Mouse (Mus musculus): ENCODE measurements around the gene 4930469K13Rik.
"Not testable (repeated sequence)": the region's sequence is repeated elsewhere in the genome, so short reads cannot be mapped to it uniquely, and the experiment has no call there.

The 4930469K13Rik gene

GRCm38 (mm10) chr11:34098422-34098821, at the start of gene 4930469K13Rik:
Gene 4930469K13Rik, minus strand, starts transcription at chr11:34098554.
- DNase-seq (ENCODE audit: low spot score): peak; percentile 9

DNA sequence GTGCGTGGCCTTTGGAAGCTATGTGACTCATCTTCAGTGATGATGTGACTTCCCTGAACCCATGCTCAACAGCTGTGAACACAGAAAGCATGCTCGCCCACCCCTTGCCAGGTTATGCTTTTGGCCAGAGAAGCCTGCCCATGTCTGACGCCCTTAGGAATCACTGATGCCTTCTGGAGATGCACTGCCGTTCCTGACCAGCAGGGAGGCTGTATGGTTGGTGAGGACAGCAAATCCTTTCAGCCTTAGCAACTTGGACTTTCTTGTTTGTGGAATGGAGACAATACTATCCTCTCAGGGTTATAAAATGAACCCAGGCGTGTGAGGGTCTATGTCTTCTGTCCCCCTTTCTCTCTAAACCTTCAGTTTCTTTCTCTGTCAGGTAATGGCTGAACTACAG, 48.6 kb upstream of the 4930469K13Rik start:
- no peak for DNase-seq (ENCODE audit: low spot score)

DNA sequence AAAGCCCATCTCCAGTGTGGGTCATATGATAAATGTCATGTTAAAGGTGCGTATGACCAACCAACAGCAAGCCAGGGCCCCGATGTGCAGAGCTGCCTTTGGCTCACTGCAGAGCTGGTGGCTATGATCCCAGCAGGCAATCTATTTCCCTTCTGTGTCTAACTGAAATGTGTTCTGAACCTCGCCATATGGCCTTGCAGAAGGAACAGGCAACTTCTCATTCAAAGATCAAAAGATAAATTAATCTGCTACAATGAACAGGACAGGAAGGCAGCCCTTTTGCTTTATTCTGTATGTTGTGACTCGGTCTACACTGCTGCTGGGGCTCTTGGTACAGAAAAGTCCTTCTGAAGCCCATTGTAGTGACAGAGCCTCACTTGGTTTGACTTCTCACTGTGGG, 46.1 kb upstream of the 4930469K13Rik start:
- DNase-seq (ENCODE audit: low spot score): no peak

GRCm38 (mm10) chr11:34143984-34144383, 45.6 kb upstream of the 4930469K13Rik start:
- DNase-seq (ENCODE audit: low spot score): no peak

DNA sequence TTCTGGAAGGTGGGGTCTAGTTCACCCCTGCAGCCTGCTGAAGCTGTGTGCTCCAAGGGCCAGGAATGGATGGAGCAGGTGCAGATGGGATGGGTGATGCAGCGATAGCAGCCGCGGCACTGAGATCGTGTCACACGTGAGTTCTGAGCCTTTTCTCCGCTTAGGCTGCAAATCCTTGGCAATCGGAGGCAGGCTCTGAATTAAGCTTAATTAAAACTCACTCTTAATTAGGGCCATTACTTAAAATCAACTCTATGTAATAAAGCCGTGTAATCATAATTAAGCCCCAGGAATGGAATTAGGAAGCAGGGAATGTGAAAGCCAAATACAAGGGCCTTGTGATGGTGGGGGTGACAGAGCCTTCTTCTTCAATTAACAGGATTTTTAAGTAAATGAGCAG, 40.9 kb upstream of the 4930469K13Rik start:
- DNase-seq (ENCODE audit: low spot score): no peak

DNA sequence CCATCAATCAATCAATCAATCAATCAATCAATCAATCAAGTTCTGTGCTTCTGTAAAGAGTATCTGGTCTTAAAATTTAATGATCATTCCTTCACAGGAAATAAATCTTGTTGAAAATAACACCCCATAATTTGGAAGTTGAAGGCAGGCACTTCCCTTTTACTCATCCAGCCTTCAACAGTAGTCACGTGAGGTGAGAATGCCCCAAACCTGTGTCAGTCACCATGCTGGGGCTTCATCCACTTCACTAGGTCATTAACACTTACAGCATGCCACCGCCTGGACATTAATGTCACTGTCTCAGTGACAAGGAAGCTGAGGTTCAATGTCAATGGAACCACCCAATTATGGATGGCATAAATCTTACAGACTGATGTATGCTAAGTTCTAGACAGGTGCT, 30.1 kb upstream of the 4930469K13Rik start:
- DNase-seq (ENCODE audit: low spot score): no peak

GRCm38 (mm10) chr11:34125727-34126126, 27.4 kb upstream of the 4930469K13Rik start:
- not testable (repeated sequence) for DNase-seq (ENCODE audit: low spot score)

- DNase-seq (ENCODE audit: low spot score): no peak
Observed at GRCm38 (mm10) chr11:34124852-34125251, 26.5 kb upstream of the 4930469K13Rik start.

DNA sequence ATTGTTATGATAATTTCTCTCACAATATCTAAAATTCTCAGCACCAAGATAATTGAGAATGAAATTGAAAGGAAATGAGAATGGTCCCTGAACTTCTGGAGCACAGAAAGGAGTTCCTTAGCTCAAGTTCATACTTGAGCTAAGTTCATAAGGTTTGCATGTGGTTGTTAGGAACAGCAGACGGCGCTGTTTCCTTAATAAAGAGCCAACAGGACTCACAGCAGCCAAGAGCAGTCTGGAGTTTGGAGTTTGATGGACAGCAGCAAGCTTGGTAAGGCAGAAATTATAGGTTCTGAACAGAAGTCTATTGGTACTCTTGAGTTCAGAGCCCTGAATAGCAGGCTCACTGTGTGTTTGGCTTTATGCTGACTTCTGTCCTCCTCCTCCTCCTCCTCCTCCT, 24.8 kb upstream of the 4930469K13Rik start:
- peak; percentile 54 for DNase-seq (ENCODE audit: low spot score)

DNA sequence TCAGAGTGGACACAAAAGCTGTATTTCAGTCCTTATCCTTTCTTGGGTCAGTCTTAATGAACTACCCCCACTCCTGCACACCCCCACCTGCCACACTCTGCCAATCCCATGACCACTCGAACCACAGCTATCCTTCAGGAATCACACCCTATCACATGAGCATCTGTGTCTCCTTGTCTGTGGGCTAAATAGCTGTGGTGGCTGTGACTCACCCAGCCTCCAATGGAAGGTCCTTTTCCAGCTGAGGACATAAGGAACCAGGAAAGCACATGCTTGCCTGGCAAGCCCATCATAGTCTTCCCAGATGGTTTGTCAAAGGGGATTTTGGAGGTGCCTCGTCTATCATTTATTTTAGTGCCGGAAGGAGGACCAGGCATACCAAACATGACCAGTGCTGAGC, 20.0 kb upstream of the 4930469K13Rik start:
- DNase-seq (ENCODE audit: low spot score): no peak

- DNase-seq (ENCODE audit: low spot score): no peak
Observed at GRCm38 (mm10) chr11:34117581-34117980, 19.2 kb upstream of the 4930469K13Rik start.

DNA sequence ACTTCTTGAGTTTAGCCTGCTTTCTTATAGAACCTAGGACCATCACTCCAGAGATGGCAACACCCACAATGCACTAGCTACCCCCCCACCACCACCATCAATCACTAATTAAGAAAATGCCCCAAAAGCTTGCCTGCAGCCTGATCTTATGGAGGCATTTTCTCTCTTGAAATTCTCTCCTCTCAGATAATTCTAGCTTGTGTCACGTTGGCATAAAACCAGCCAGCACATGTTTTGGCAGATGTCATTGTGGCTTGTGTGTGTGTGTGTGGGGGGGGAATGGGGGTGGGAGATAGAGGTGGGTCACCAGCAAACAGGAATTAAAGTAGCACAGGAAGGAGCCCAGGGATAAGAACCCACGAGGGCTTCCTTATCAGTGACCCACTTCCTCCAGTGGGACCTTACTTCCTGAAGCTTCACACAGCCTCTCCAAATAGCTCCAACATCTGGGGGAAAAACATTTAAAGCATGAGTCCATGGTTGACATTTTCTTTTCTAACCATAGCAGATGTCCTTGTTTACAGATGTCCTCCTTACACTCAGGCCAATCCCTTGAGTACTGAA, 18.3 kb upstream of the 4930469K13Rik start:
- no peak for DNase-seq (ENCODE audit: low spot score)

DNA sequence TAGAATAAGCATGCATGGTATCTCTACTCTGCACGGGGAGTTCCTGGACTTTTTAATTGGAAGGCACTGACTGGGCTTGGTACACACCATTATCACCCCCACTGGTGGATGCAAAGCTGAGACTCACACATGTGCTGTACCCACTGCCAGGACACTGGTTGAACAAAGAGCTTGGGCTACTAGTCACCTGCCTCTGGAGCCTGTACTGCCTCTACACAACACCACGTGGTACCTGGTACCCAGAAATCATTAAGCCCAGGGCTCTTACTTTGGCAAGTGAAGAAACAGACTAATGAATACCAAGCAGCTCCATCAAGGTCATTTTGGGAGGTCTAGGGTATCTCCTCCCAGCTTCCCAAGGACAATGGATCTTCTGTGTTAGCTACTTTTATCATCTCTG, 15.4 kb upstream of the 4930469K13Rik start:
- no peak for DNase-seq (ENCODE audit: low spot score)

DNA sequence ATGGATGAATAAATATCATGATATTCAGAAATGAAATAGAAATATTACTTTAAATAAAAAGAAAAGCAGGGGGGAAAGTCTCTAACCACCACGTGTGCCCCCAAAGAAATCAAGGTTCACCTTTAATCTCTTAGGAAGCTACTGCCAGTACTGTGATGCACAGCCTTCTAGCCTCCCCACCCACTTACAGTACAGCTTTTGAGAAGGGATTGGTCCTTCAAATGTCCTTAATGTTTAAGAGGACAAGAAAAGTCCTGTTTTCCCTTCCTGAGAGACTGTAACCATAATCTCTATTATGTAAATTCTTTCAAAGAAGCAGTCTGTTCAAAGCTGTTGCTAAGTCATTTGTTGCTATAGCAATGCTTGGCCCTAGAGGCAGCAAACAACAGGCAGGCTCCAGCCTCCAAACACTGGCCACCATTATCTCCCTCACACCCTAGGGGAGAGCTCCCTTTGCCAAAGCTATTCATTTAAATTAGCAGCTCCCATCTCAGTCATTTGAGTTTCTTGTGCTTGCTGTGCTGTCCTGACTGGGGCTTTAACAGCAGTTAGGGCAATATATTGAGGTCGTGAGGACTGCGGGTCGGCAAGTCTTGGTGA, 14.5 kb upstream of the 4930469K13Rik start:
- DNase-seq (ENCODE audit: low spot score): no peak

DNA sequence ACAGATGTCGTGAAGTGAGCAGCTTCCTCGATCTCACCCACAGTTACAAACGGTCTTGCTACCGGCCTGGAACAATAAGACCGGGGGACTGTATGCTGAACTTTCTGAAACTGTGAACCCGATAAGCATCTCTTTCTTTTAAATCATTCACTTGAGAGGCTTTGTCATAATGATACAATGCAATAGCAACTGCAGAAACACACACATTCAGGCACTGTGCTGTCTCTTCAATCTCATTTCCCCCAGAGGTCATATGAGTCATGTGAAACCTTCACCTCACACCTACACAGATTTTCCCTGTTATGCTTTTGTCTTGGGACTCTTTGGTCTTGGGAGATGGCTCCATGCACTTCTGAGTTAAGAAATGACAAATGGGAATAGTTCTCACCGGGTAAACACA, 13.6 kb upstream of the 4930469K13Rik start:
- DNase-seq (ENCODE audit: low spot score): no peak

DNA sequence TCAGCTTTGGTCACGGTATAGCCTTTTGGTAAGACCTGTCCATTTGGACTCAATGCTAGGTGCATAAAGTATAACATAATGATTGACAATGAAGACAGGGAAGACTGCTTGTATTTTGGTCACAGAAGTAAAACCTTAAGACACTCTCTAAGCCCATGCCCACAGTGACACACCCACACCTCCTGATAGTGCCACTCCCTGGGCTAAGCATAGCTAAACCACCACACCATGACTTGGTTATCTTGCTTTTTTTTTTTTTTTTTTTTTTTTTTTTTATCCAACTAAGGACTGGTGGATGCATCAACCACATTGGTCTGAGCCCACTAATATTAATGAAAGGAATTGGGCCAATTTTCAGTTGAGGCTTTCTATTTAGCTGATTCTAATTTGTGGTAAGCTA, 10.9 kb upstream of the 4930469K13Rik start:
- DNase-seq (ENCODE audit: low spot score): no peak

- no peak for DNase-seq (ENCODE audit: low spot score)
Observed at GRCm38 (mm10) chr11:34104919-34105318, 6.6 kb upstream of the 4930469K13Rik start.

DNA sequence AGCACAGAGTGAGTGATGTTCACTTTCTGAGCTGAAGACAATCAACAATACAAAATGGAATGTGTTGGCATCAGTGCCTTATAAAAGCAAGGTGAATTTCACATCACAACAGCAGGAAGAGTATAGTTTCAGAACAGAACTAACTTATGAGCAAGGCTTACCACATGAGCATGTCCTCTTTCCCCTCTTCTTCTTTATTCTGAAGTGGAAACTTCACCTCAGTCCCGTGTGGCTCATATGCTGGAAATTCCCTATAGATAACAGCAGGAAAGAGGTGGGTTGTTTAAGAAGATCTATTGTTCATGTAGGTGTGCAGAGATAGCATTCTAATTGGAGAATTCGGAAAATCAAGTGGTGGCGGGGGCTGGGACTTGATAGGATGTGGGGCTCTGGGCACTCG, 3.5 kb upstream of the 4930469K13Rik start:
- no peak for DNase-seq (ENCODE audit: low spot score)

- DNase-seq (ENCODE audit: low spot score): no peak
Observed at GRCm38 (mm10) chr11:34087064-34087463, 11.3 kb downstream of the 4930469K13Rik start.

GRCm38 (mm10) chr11:34086164-34086751, 12.1 kb downstream of the 4930469K13Rik start:
- DNase-seq (ENCODE audit: low spot score): no peak

DNA sequence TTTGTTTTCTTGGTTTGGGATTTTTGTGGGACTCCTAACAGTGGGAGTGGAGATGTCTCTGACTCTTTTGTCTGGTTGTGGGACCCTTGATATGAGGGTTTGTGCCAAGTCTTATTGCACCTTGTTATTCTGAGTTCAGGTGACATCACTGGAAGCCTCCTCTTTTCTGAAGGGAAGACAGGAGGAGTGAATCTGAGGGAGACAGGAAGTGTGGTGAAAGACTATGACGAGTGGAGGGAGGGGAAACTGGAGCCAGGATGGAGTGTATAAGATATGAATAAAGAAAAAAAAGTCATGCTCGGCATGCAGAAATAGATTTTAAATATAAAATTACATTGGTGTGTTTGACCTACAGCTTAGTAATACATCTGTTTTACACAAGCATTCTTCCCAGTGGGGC, 13.7 kb downstream of the 4930469K13Rik start:
- no peak for DNase-seq (ENCODE audit: low spot score)

DNA sequence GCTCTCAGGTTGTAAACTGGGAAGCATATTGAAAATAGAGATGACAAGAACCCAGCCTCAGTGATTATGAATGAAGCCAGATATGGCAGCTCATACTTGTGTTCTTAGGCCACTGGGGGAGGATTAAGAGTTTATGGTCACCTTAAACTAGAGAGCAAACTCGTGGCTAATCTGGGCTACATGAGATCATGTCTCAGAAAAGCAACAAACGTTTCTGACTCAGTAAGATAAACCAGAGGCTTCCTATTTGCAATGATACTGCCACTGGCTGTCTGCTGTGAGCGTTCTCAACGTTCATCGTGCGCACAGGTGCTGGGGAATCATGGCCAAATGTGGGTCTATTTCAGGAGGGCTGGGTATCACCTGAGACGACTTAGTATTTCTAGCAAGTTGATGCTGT, 14.6 kb downstream of the 4930469K13Rik start:
- no peak for DNase-seq (ENCODE audit: low spot score)

DNA sequence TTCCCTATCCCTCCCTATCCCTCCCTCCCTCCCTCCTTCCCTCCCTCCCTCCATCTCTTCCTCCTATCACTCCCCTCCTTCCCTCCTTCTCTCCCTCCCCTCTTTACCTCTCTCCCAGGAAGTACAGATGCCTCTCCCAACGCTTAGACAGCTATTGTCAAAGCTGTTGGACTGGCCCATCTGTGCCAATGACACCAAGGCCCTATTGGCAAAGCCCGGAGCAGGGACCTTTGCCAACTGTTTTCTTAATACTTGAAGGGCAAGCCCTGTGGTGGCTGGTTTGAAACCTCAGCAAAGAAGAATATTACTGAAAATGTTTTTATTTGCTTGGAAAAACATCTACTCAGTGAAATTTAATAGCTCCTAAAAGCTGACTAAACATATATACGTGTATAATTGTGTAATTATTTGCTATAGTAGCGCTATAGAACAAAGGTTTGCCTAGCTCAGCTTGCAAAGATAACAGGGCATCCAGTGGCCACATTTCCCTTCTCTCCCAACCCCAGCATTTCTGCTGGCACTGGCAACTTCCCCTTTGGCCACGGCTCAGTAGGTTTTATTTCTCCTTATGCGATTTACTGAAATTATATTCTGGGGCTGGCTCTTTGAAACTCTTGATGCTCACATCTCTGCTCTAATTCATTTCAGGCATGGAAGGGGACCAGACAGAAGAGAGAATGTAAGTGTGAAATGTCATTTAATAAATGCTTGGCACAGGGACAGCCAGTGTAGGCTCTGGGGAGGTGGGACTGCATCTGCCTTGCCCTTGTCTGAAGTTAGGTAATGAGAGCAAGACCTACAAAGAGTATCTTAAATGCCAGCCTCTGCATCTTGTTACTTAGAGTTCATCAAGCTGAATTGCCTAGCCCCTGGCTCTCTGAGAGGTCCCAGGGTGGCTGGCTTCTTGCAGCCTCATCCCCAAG, 18.6 kb downstream of the 4930469K13Rik start:
- DNase-seq (ENCODE audit: low spot score): no peak

Data from MN1 (cell line).